ENCODE assay signal across 8 mouse cellular contexts in genomic region chr5:119183545-119184047, GRCm38 (mm10).
"Had no signal": no experiment of that assay in that cellular context is flagged by ENCODE, and none has a peak within 500 bp of the region (broad histone marks: within the 10 kb centered on the region; RNA-seq: fewer than 3 reads in every experiment).

No protein-coding gene starts in this region.

- H3K4me2 ChIP-seq: liver, embryonic 13.5 days; midbrain, embryonic 11.5 days had no signal

- H3K4me1 ChIP-seq: liver, embryonic 13.5 days had no signal

- ATAC-seq: intestine, postnatal 0 days had no signal

- H3K27me3 ChIP-seq: liver, embryonic 13.5 days had no signal

- H3K9ac ChIP-seq: liver, embryonic 13.5 days had no signal

- H3K4me3 ChIP-seq: liver, embryonic 13.5 days had no signal

- H3K27ac ChIP-seq: liver, embryonic 13.5 days had no signal

- H3K9me3 ChIP-seq: liver, embryonic 13.5 days had no signal

- H3K36me3 ChIP-seq: liver, embryonic 13.5 days had no signal

- DNase-seq: kidney, adult 8-10 months; left cerebral cortex, postnatal 4 days; liver, embryonic 13.5 days; midbrain, embryonic 14.5 days; thymus, adult 18-20 months; thymus, postnatal 4 days had no signal
